Mouse (Mus musculus) erythroid progenitor cell, adult 5-6 weeks (primary cell): ENCODE measurements around the gene Amigo1. TPM values are rescaled to one million over a fixed set of nuclear protein-coding genes. Genes with fewer than 3 reads are reported as not detected.

ENCODE experiments used
- ATAC-seq: replicated peaks from 2 replicates; pipeline ENCODE4 v1.8.0; 2016; ENCODE audit warnings: moderate number of reproducible peaks, mild to moderate bottlenecking, moderate TSS enrichment, inconsistent platforms; ENCODE audit not compliant: poor library complexity, low FRiP score, severe bottlenecking
- total RNA-seq, 2 experiments: library from RNA; stranded (forward) in 1 of 2; stranded (reverse) in 1 of 2; fragments of 150-400 nt in 1 of 2; fragments of 186-747, 209-891 nt in 1 of 2; gene quantifications; 2 replicates each; pipeline versions ENCODE4 v1.2.3 to v1.2.4; 2015 to 2017; ENCODE audit warnings: low replicate concordance in 2 of 2

Gene Amigo1
- total RNA-seq (2015; ENCODE audit: low replicate concordance) (not detected in 2 replicates), total RNA-seq (2017; ENCODE audit: low replicate concordance) (0.38 TPM in 1 of 2 replicates, not detected in the other)

- ATAC-seq, result 0 out of 2 replicates have a peak, but pooled peaks have one; percentile 9
Observed at GRCm38 (mm10) chr3:108186098-108187047, at the start of gene Amigo1. Gene Amigo1, plus strand, starts transcription at chr3:108186335.

- no peak for ATAC-seq
Observed at GRCm38 (mm10) chr3:108139113-108139512, 47.0 kb upstream of the Amigo1 start.

GRCm38 (mm10) chr3:108140786-108141185, 45.3 kb upstream of the Amigo1 start:
- no peak for ATAC-seq

- ATAC-seq, result peak; percentile 94
Observed at GRCm38 (mm10) chr3:108145534-108146445, 40.3 kb upstream of the Amigo1 start, which contains the start of gene Gnai3. Gene Gnai3, minus strand, starts transcription at chr3:108146146.

GRCm38 (mm10) chr3:108146671-108147070, 39.5 kb upstream of the Amigo1 start:
- no peak for ATAC-seq

GRCm38 (mm10) chr3:108147386-108148235, 38.5 kb upstream of the Amigo1 start:
- peak; percentile 63 for ATAC-seq

GRCm38 (mm10) chr3:108152290-108152689, 33.8 kb upstream of the Amigo1 start:
- ATAC-seq, result no peak

- no peak for ATAC-seq
Observed at GRCm38 (mm10) chr3:108154656-108155055, 31.5 kb upstream of the Amigo1 start, which contains the start of gene Gpr61. Gene Gpr61, minus strand, starts transcription at chr3:108154882.

GRCm38 (mm10) chr3:108158383-108159037, 27.6 kb upstream of the Amigo1 start:
- no peak for ATAC-seq

- no peak for ATAC-seq
Observed at GRCm38 (mm10) chr3:108164091-108164490, 22.0 kb upstream of the Amigo1 start.

GRCm38 (mm10) chr3:108164807-108165206, 21.3 kb upstream of the Amigo1 start:
- ATAC-seq, result peak; percentile 81

GRCm38 (mm10) chr3:108165532-108166315, 20.4 kb upstream of the Amigo1 start:
- ATAC-seq, result no peak

GRCm38 (mm10) chr3:108166486-108167211, 19.5 kb upstream of the Amigo1 start:
- no peak for ATAC-seq

- ATAC-seq, result no peak
Observed at GRCm38 (mm10) chr3:108167499-108167898, 18.6 kb upstream of the Amigo1 start.

GRCm38 (mm10) chr3:108169199-108169598, 16.9 kb upstream of the Amigo1 start:
- ATAC-seq, result no peak

GRCm38 (mm10) chr3:108174672-108175531, 11.2 kb upstream of the Amigo1 start:
- ATAC-seq, result no peak
